Mouse (Mus musculus) WW6 (cell line): ENCODE measurements around the gene Numbl.

ENCODE experiments used
- DNase-seq: peaks from one replicate; pipeline ENCODE4 v3.0.0-alpha.2; 2013; ENCODE audit warnings: low read depth, low spot score

Numbl gene

DNA sequence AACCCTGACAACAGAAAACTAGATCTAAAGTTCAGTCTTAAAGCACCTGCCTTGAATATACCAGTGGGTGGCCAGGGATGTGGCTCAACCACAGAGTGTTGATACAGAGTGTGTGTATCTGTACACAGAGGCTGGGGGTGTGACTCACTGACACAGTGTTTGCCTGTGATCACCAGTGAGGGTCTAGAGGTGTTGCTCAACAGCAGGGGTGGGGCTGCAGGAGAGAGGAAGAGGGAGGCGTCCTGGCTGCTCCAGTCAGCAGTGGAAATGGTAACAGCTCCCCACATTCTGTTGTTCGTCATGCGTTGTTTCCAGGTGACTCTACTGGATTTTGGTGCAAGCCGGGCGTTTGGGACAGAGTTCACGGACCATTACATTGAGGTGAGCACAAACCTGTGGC lies 6.3 kb upstream of the Numbl start:
- DNase-seq = no peak

DNA sequence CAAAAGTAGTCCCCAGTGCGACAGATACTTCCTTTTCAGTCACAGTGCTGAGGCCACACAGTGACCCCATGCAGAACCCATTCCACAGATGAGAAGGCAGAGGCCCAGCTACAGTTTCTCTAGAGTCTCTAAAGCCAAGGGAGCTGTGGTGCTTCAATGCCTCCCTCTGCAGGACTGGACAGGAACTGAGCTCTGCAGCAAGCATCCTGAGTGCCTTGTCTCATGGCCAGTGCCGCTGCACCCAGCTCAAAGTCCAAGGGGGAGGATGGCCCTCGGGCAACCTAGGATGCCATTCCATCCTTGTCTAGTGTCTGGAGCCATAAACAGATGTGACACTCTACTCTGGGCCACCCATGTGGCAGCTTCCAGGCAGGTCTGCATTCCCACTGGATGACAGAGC lies 2.5 kb upstream of the Numbl start:
- no peak for DNase-seq

DNA sequence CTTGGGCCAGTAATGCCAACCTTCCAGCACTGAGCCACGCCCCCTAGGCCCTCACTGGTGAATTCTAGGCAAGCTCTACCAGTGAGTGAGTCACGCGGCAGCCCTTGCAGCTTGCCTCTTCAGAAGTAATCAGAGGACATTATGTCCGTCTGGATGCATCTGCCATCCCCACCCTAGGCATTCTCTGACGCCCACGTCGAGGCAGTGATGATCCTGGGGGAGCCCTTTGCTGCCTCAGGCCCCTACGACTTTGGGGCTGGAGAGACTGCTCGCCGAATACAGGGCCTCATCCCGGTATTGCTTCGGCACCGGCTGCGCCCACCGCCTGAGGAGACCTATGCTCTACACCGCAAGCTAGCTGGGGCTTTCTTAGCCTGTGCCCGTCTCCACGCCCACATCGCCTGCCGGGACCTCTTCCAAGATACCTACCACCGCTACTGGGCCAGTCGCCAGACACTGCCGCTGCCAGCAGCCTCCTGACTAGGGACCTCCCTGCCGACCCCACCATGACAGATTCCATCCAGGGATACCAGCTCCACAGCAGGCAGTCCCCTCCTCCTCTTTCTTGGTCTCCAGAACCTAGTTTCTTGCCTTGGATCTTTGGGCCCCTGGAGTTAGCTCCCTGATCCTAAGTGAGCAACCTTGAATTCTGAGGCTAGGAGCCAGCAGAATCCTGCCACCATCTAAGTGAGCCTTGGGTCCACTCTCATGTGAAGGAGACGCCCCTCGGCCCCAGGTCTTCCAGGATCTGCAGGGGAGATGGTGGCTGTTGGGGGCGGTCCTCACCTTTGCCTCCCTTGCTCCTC lies 984 bp upstream of the Numbl start:
- DNase-seq = no peak

GRCm38 (mm10) chr7:27257852-27258204 lies 405 bp upstream of the Numbl start:
- DNase-seq = no peak

DNA sequence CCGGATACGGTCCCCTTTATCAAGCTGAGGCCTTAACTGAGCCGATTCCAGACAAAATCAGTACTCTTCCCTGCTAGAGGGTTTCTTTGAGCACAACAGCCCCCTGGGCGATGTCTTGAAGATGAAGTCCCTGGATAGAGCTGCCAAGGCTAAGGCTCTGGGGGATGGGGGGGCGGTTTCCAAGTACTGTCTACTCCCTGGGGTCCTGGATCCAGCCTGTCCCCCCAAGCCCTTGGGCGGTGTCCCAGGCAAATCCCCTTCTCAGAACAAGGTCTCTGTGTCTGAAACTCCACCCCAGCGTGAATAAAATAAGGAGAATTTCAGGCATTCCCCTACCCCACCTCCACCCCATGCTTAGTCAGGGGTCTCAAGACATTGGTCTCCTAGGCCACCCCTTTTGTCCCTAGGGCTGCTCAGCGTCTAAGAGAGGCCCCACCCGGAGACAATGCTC lies 1.1 kb downstream of the Numbl start:
- no peak for DNase-seq

- DNase-seq = no peak
Observed at GRCm38 (mm10) chr7:27259771-27260170, 1.5 kb downstream of the Numbl start.

DNA sequence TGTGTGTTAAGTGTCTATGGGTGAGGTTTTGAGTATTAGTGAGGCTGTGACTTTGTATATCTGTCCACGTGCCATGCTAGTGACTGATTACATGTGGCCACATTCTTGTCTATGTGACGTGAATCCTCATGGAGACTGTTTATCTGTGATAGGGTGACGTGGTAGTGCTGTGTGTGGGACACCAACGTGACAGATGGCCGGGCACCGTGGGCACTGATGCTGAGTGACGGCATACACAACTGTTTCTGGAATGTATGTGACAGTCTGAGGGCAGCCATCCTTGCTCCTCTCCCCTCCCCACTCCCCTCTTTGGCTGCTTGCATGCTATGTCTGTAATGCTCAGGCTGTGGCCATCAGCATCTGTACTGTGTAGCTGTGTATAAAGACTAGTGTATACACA lies 2.6 kb downstream of the Numbl start:
- no peak for DNase-seq

DNA sequence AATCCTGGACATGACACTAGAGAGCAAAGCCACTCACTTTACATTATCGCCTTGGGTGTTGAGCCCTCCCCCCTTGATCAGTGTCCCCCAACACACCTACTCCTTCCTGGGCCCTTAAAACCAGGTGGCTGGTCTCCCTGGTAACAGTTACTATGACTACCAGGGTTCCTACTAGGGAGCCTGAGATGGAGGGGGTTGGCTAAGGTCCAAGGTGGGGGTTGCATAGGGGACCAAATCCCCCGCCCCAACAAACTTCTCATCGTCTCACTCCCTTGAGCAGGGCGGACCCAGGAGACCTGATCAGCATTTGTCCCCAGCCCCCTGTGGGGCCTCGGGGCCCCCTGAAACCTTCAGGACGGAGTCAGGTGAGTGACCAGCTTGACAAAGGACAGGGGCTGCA lies 3.7 kb downstream of the Numbl start:
- no peak for DNase-seq

DNA sequence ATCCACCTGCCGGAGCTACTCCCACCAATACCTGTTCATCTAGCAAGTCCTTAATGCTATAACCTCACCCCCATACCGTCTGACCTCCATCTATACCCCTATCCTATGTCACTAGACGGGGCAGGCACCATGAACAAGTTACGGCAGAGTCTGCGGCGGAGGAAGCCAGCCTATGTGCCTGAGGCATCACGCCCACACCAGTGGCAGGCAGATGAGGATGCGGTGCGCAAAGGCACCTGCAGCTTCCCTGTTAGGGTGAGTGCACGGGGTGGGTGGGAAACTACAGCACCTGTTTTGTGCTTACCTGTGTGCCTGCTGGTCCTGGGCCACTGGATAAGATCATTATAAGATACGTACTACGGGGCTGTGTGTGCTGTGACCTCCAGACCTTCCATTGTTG lies 6.5 kb downstream of the Numbl start:
- no peak for DNase-seq

GRCm38 (mm10) chr7:27266515-27267128 lies 8.4 kb downstream of the Numbl start:
- DNase-seq = no peak

DNA sequence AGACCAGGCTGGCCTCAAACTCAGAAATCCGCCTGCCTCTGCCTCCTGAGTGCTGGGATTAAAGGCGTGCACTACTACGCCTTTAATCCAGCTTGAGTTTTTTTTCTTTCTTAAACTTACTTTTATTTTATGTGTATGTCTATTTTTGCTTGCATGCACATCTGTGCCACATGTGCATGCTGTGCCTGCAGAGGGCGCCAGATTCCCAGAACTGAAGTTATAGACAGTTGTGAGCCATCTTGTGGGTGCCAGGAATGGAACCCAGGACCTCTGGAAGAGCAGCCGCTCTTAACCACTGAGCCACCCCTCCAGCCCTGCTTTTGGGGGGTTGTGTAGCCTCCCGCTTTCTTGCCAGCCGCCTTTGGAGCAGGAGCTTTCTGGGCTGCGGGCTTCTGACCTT lies 13.2 kb downstream of the Numbl start:
- DNase-seq = no peak

DNA sequence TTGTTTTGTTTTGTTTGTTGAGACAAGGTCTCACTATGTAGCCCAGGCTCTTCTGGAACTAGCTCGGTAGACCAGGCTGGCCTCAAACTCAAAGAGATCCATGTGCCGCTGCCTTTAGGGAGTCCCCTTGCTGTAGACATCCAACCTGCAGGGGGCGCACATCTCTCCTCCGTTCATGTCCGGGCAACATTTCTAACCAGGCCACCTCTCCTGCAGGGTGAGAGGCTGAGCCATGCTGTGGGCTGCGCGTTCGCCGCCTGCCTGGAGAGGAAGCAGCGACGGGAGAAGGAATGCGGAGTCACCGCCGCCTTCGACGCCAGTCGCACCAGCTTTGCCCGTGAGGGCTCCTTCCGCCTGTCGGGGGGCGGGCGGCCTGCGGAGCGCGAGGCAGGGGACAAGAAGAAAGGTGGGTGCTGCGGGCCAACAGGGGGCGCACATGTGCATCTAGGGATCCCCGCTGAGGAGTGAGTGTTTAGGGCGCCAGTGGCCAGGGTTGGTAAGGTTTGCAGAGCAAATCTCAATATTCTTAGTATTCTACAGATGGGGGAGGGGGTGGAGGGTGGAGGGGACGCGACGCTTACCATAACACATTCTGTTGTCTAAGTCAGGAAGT lies 15.6 kb downstream of the Numbl start:
- DNase-seq = peak; percentile 87

GRCm38 (mm10) chr7:27274916-27275315 lies 16.7 kb downstream of the Numbl start:
- no peak for DNase-seq

DNA sequence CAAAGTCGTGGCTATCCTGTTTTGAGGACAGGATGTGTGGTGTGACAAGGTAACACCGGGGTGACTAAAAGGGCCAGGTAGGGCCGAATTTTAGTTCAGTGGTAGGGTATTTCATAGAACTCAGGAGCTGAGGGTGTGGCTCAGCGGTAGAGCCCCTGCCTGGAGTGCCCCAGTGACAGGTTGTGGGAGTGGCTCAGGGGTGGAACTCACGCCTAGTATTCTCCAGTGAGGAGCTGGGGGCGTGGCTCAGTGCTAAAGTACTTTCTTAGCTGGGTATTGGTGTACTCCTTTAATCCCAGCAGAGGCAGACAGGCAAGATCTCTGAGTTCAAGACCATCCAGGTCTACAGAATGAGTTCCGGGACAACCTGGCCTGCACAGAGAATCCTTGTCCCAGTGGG lies 17.8 kb downstream of the Numbl start:
- no peak for DNase-seq

DNA sequence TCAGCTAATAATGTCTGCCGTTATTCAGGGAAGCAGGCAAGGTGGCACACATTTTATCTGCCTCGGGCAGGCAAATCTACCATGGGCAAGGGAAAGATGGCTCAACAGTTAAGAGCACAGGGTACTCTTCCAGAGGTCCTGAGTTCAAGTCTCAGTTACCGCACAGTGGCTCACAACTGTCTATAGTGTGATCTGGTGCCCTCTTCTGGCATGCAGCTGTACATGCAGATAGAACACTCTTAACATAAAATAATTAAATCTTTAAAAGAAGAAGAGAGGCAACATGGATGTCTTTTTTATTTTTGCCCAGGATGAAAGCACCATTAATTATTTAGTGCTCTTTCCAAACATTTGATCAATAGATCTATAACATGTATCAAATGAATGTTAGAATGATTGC lies 19.0 kb downstream of the Numbl start:
- DNase-seq = no peak

- DNase-seq = no peak
Observed at GRCm38 (mm10) chr7:27281717-27282116, 23.5 kb downstream of the Numbl start.

- no peak for DNase-seq
Observed at GRCm38 (mm10) chr7:27282225-27282624, 24.0 kb downstream of the Numbl start.

GRCm38 (mm10) chr7:27284865-27285697 lies 26.8 kb downstream of the Numbl start:
- peak; percentile 90 for DNase-seq

DNA sequence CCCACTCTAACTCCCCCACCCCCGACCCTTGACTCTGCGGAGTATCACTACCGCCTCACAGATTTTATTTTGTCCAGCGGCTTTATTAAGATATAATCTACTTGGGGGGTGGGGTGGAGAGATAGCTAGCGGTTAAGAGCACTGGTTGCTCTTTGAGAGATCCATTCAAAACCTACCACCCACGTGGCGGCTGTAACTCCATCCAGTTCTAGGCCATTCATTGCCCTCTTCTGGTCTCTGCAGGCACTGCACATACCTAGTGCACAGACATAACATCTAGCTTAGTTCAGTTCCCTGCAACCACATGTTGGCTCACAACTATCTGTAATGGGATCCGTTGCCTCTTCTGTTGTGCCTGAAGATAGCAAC lies 27.4 kb downstream of the Numbl start:
- DNase-seq = peak; percentile 62

DNA sequence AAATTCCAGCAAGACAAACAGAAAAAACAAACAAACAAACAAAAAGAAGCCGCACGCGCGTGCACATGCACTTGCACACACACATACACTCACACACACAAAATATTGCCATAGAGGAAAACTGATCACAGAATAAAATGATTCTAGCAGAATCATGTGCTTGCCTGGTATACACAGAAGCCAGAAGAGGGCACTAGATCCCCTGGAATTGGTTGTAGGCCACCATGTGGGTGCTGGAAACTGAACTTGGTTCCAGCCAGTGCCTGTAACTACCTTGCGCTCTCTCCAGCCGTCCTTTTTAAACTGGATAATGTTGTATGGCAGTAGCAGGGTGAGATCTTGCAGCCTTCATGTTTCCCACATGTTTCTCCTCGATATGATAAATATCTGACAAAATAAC lies 30.5 kb downstream of the Numbl start:
- DNase-seq = no peak

DNA sequence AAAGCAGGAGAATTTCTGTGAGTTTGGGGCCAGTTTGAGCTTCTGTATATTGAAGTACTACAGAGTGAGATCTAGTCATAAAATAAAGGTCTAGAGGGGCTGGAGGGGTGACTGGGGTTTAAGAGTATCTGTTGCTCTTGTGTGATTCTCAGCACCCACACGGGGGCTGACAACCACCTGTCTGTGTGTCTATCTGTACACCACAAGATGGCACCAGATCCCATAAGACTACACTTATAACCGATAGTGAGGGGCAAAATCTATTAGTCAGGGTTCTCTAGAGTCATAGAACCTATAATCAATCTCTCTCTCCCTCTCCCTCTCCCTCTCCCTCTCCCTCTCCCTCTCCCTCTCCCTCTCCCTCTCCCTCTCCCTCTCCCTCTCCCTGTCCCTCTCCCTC lies 32.3 kb downstream of the Numbl start:
- no peak for DNase-seq

GRCm38 (mm10) chr7:27291795-27292466 lies 33.7 kb downstream of the Numbl start:
- no peak for DNase-seq
